ENCODE assay signal across 8 mouse cellular contexts in the genomic region with DNA sequence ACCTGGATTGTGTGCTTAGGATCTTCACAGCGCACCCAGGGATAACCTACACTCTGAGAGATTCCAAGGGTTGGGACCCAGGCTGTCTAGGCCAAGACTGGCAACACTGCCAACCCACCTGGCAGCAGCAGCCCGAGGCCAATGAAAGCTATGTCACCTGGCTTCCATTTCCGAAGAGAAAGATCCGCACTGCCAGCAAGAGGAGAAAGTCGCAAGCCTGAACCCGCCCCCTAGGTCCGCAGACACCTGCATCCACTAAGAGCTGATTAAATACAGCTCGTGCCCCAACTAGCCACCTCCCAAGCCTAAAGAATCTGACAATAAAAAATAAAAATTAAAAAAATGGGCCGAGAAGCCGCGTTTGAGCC. TPM values are rescaled to one million over a fixed set of nuclear protein-coding genes. Genes with fewer than 3 reads are reported as not detected.
DNase-seq lines count a peak whose midpoint lies in the region; ATAC-seq lines count a peak whose summit lies in the region.

No protein-coding gene starts in this region.

- peak overlapping the region; percentile 67 for H3K9ac ChIP-seq in limb, embryonic 11.5 days (ENCODE audit: low read length)
- H3K9ac ChIP-seq in midbrain, embryonic 15.5 days, result peak overlapping the region; percentile 82

- DNase-seq in spleen, adult 12 weeks (ENCODE audit: low spot score), result peak; percentile 33
- DNase-seq in spleen, postnatal 14 days (ENCODE audit: low spot score in 2 of 2), result no peak
- peak; percentile 22 for DNase-seq in cerebellum, adult 11 months
- DNase-seq in forelimb bud, embryonic 11.5 days (ENCODE audit: low read depth, low spot score), result peak; percentile 5
- peak; percentile 25 for DNase-seq in limb, embryonic 11.5 days (ENCODE audit: low spot score)
- DNase-seq in adrenal gland, adult 8-10 months, result no peak
- DNase-seq in right cerebral cortex, adult 2 months (ENCODE audit: low spot score in 2 of 2), result no peak

- H3K9me3 ChIP-seq in limb, embryonic 11.5 days (ENCODE audit: control insufficient read depth, low read length), result no peaks in the 10 kb centered on the region
- H3K9me3 ChIP-seq in midbrain, embryonic 15.5 days, result no peaks in the 10 kb centered on the region

- H3K4me1 ChIP-seq in limb, embryonic 11.5 days (ENCODE audit: control insufficient read depth, insufficient read depth, low read length), result 0 out of 2 replicates have a peak, but pooled peaks cover 4% of the 10 kb centered on the region
- peaks cover 24% of the 10 kb centered on the region for H3K4me1 ChIP-seq in midbrain, embryonic 15.5 days

- peak overlapping the region; percentile 82 for H3K4me2 ChIP-seq in limb, embryonic 11.5 days (ENCODE audit: low read depth, severe bottlenecking)
- H3K4me2 ChIP-seq in midbrain, embryonic 15.5 days, result peak overlapping the region; percentile 74

- H3K36me3 ChIP-seq in limb, embryonic 11.5 days (ENCODE audit: control insufficient read depth, insufficient read depth, low read length), result no peaks in the 10 kb centered on the region
- H3K36me3 ChIP-seq in midbrain, embryonic 15.5 days (replicated peaks), result peaks cover 5% of the 10 kb centered on the region

- ATAC-seq in limb, embryonic 11.5 days (ENCODE audit: insufficient number of reproducible peaks, low FRiP score, low TSS enrichment, low read depth), result no peak
- peak; percentile 34 for ATAC-seq in midbrain, embryonic 15.5 days (replicated peaks)

- no peak overlapping the region for H3K27ac ChIP-seq in limb, embryonic 11.5 days (replicated peaks; ENCODE audit: low read depth, low read length)
- H3K27ac ChIP-seq in midbrain, embryonic 15.5 days, result 0 out of 2 replicates have a peak overlapping the region, but pooled peaks have one; percentile 62

- no peaks in the 10 kb centered on the region for H3K27me3 ChIP-seq in limb, embryonic 11.5 days (ENCODE audit: control insufficient read depth, insufficient read depth, low read length)
- H3K27me3 ChIP-seq in midbrain, embryonic 15.5 days (replicated peaks), result no peaks in the 10 kb centered on the region

- 5% methylated on average over 11 of the region's 11 CpGs for WGBS in limb, embryonic 11.5 days
- WGBS in midbrain, embryonic 15.5 days, result 5% methylated on average over 11 of the region's 11 CpGs

- H3K4me3 ChIP-seq in limb, embryonic 11.5 days (ENCODE audit: low read depth, low read length), result peak overlapping the region; percentile 86
- peak overlapping the region; percentile 73 for H3K4me3 ChIP-seq in midbrain, embryonic 15.5 days

RNA-seq across cellular contexts. Expression of a gene that starts 0.5 kb away (rescaled TPM):
- 22.5 and 26.0 TPM in 2 replicates for polyA plus RNA-seq in limb, embryonic 11.5 days (2014; fragmentation: Nextera tagmentation; extraction: Ambion mirVana)
- polyA plus RNA-seq in midbrain, embryonic 15.5 days (2015; fragmentation: Nextera tagmentation; extraction: Ambion mirVana), result 53.9 and 54.0 TPM in 2 replicates
- total RNA-seq in adrenal gland, adult 8-10 months (2022), result 100 to 1,000 TPM in 2 of 4 experiments, 10 to 100 TPM in 2; 81.6 to 125 (median 103) TPM

RNA-seq across cellular contexts. Expression of a gene that starts 2.8 kb away (rescaled TPM):
- polyA plus RNA-seq in limb, embryonic 11.5 days (2014; fragmentation: Nextera tagmentation; extraction: Ambion mirVana), result 36.7 and 40.5 TPM in 2 replicates
- 29.2 and 32.3 TPM in 2 replicates for polyA plus RNA-seq in midbrain, embryonic 15.5 days (2015; fragmentation: Nextera tagmentation; extraction: Ambion mirVana)
- 100 to 1,000 TPM in 2 of 4 experiments, 10 to 100 TPM in 2; 71.6 to 149 (median 92.8) TPM for total RNA-seq in adrenal gland, adult 8-10 months (2022)

RNA-seq across cellular contexts. Expression of a gene that starts 45.1 kb away (rescaled TPM):
- polyA plus RNA-seq in limb, embryonic 11.5 days (2014; fragmentation: Nextera tagmentation; extraction: Ambion mirVana), result not detected in 2 replicates
- polyA plus RNA-seq in midbrain, embryonic 15.5 days (2015; fragmentation: Nextera tagmentation; extraction: Ambion mirVana), result not detected in 2 replicates
- total RNA-seq in adrenal gland, adult 8-10 months (2022), result under 1 TPM; 0.27 to 0.87 (median 0.59) TPM

Comparison
In these comparisons a context has a peak if more than half of its experiments do, and no peak if none do; other contexts are left out.
1. DNase-seq: peak in spleen, adult 12 weeks (single experiment), cerebellum, adult 11 months (single experiment), forelimb bud, embryonic 11.5 days (single experiment) and limb, embryonic 11.5 days (single experiment); none in spleen, postnatal 14 days (0 of 2), adrenal gland, adult 8-10 months (single experiment) and right cerebral cortex, adult 2 months (0 of 2).